Mouse (Mus musculus) fibroblast of lung, adult 2 months (primary cell): ENCODE results near the gene Slc22a18.

Source experiments
- DNase-seq: peaks from one replicate; pipeline ENCODE4 v3.0.0-alpha.2; 2011; ENCODE audit warnings: low read depth

Gene Slc22a18

GRCm38 (mm10) chr7:143463865-143464415 is 9.6 kb upstream of the Slc22a18 start:
- no peak for DNase-seq

GRCm38 (mm10) chr7:143464811-143465560 is 8.6 kb upstream of the Slc22a18 start:
- no peak for DNase-seq

- DNase-seq = no peak
Observed at GRCm38 (mm10) chr7:143466099-143466677, 7.3 kb upstream of the Slc22a18 start.

GRCm38 (mm10) chr7:143467714-143468113 is 5.8 kb upstream of the Slc22a18 start:
- no peak for DNase-seq

GRCm38 (mm10) chr7:143469946-143470345 is 3.6 kb upstream of the Slc22a18 start:
- no peak for DNase-seq

GRCm38 (mm10) chr7:143474811-143475210 is 1.3 kb downstream of the Slc22a18 start:
- no peak for DNase-seq

- DNase-seq = no peak
Observed at GRCm38 (mm10) chr7:143475876-143476275, 2.3 kb downstream of the Slc22a18 start.

GRCm38 (mm10) chr7:143476702-143477335 is 3.3 kb downstream of the Slc22a18 start:
- no peak for DNase-seq

- no peak for DNase-seq
Observed at GRCm38 (mm10) chr7:143477800-143478199, 4.3 kb downstream of the Slc22a18 start.

- DNase-seq = no peak
Observed at GRCm38 (mm10) chr7:143480498-143480897, 7.0 kb downstream of the Slc22a18 start.

GRCm38 (mm10) chr7:143481806-143482387 is 8.4 kb downstream of the Slc22a18 start:
- no peak for DNase-seq

GRCm38 (mm10) chr7:143482541-143482940 is 9.0 kb downstream of the Slc22a18 start:
- no peak for DNase-seq

GRCm38 (mm10) chr7:143489735-143490134 is 16.2 kb downstream of the Slc22a18 start:
- no peak for DNase-seq

GRCm38 (mm10) chr7:143493616-143494126 is 20.1 kb downstream of the Slc22a18 start:
- no peak for DNase-seq

GRCm38 (mm10) chr7:143495104-143495961 is 21.8 kb downstream of the Slc22a18 start:
- DNase-seq = no peak

GRCm38 (mm10) chr7:143498584-143498983 is 25.0 kb downstream of the Slc22a18 start:
- DNase-seq = no peak

GRCm38 (mm10) chr7:143500912-143501311 is 27.4 kb downstream of the Slc22a18 start:
- DNase-seq = no peak

- DNase-seq = no peak
Observed at GRCm38 (mm10) chr7:143501643-143502417, 28.3 kb downstream of the Slc22a18 start.

- DNase-seq = no peak
Observed at GRCm38 (mm10) chr7:143502418-143503200, 29.1 kb downstream of the Slc22a18 start, which contains the start of gene Phlda2. Gene Phlda2 (minus strand): TSS chr7:143503150.

GRCm38 (mm10) chr7:143503926-143504325 is 30.4 kb downstream of the Slc22a18 start:
- DNase-seq = no peak
